14 mouse cellular contexts compared by ENCODE assay signal in the genomic region with DNA sequence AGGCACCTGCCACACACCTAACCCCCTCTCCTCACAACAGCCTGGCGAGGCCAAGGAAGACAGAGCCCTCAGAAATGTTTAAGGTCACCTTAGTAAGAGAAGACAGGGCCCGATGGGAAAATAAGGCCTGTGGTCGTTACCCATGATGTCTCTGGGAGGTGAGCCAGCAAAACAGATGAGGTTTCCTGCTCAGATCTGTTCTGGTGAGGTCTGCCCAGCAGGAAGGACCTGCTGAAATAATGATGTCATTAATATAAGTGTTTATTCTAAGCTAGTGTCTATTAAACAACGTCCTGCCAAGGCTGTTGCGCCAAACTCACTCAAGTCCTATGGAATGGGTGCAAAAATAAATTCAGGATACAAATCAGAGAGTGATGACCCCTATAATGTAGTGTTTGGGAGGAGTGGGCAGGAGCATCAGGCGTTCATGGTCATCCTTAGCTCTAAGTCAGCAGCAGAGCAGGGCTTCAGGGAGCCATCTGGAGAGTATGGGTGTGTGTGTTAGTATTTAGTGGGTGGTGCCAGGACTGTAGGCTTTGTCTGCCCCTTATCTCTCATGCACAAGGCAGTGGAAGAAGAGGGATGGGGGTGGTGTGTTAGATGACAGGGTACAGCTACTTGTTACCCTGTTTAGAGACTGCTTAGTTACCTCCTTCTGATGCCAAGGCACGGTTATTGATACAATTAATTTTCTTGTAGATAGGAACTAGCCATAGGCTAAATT. TPM values are rescaled to one million over a fixed set of nuclear protein-coding genes. Genes with fewer than 3 reads are reported as not detected.
DNase-seq lines count a peak whose midpoint lies in the region; ATAC-seq and TF ChIP-seq lines count a peak whose summit lies in the region.
"Had no signal": no experiment of that assay in that cellular context is flagged by ENCODE, and none has a peak within 500 bp of the region (broad histone marks: within the 10 kb centered on the region; RNA-seq: fewer than 3 reads in every experiment).

No protein-coding gene starts in this region.

- no peaks in the 10 kb centered on the region for H3K9me3 ChIP-seq in forebrain, embryonic 10.5 days
- H3K9me3 ChIP-seq in forebrain, embryonic 12.5 days, result no peaks in the 10 kb centered on the region
- no peaks in the 10 kb centered on the region for H3K9me3 ChIP-seq in lung, embryonic 15.5 days
- no peaks in the 10 kb centered on the region for H3K9me3 ChIP-seq in liver, embryonic 14.5 days (ENCODE audit: control insufficient read depth, low read length)
- no peaks in the 10 kb centered on the region for H3K9me3 ChIP-seq in stomach, embryonic 14.5 days (ENCODE audit: control insufficient read depth, low read depth, low read length)
- H3K9me3 ChIP-seq: hindbrain, embryonic 13.5 days; limb, embryonic 13.5 days had no signal

- TF ChIP-seq CTCF in liver, embryonic 14.5 days (IDR thresholded peaks at IDR 0.05; ENCODE audit: low read depth), result no peak

- H3K4me3 ChIP-seq in forebrain, embryonic 10.5 days, result no peak overlapping the region
- no peak overlapping the region for H3K4me3 ChIP-seq in forebrain, embryonic 12.5 days (replicated peaks)
- no peak overlapping the region for H3K4me3 ChIP-seq in lung, embryonic 15.5 days
- H3K4me3 ChIP-seq in liver, embryonic 14.5 days (ENCODE audit: insufficient read depth in 1 of 2, low read depth in 2 of 2, low read length in 2 of 2), result no peak overlapping the region
- no peak overlapping the region for H3K4me3 ChIP-seq in stomach, embryonic 14.5 days (ENCODE audit: low read depth, low read length)
- H3K4me3 ChIP-seq: hindbrain, embryonic 13.5 days; limb, embryonic 13.5 days had no signal

- no peak for ATAC-seq in forebrain, embryonic 12.5 days (ENCODE audit: low FRiP score)
- ATAC-seq in lung, embryonic 15.5 days (ENCODE audit: borderline replicate concordance, extremely low read depth, low FRiP score, low TSS enrichment), result peak; percentile 48; the same call in 1 of the 2 replicates
- peak; percentile 100 for ATAC-seq in liver, embryonic 14.5 days (ENCODE audit: insufficient read depth)
- ATAC-seq in stomach, embryonic 14.5 days (ENCODE audit: insufficient number of reproducible peaks, insufficient read depth, low FRiP score, low read depth), result peak; percentile 76; the same call in 1 of the 2 replicates
- ATAC-seq: forebrain, embryonic 16.5 days had no signal

- no peak overlapping the region for H3K4me2 ChIP-seq in forebrain, embryonic 12.5 days
- no peak overlapping the region for H3K4me2 ChIP-seq in lung, embryonic 15.5 days
- H3K4me2 ChIP-seq in liver, embryonic 14.5 days (ENCODE audit: low read depth), result peak overlapping the region; percentile 59
- no peak overlapping the region for H3K4me2 ChIP-seq in stomach, embryonic 14.5 days (replicated peaks; ENCODE audit: low read depth, low read length)
- H3K4me2 ChIP-seq: hindbrain, embryonic 13.5 days; limb, embryonic 13.5 days had no signal

- TF ChIP-seq EP300 in liver, embryonic 14.5 days (IDR thresholded peaks at IDR 0.05; ENCODE audit: low read depth), result peak; percentile 85

- no peaks in the 10 kb centered on the region for H3K27me3 ChIP-seq in forebrain, embryonic 10.5 days (ENCODE audit: poor library complexity, severe bottlenecking)
- H3K27me3 ChIP-seq in forebrain, embryonic 12.5 days, result peaks cover 4% of the 10 kb centered on the region; the same call in 1 of the 2 replicates
- H3K27me3 ChIP-seq in lung, embryonic 15.5 days, result no peaks in the 10 kb centered on the region
- no peaks in the 10 kb centered on the region for H3K27me3 ChIP-seq in liver, embryonic 14.5 days (ENCODE audit: control insufficient read depth, insufficient read depth, low read length)
- H3K27me3 ChIP-seq in stomach, embryonic 14.5 days (ENCODE audit: control insufficient read depth, insufficient read depth, low read length), result no peaks in the 10 kb centered on the region
- H3K27me3 ChIP-seq: hindbrain, embryonic 13.5 days; limb, embryonic 13.5 days; Patski had no signal

- no peaks in the 10 kb centered on the region for H3K4me1 ChIP-seq in forebrain, embryonic 10.5 days
- no peaks in the 10 kb centered on the region for H3K4me1 ChIP-seq in forebrain, embryonic 12.5 days
- peaks cover 28% of the 10 kb centered on the region for H3K4me1 ChIP-seq in lung, embryonic 15.5 days
- peaks cover 26 to 52% of the 10 kb centered on the region in 2 experiments for H3K4me1 ChIP-seq in liver, embryonic 14.5 days (replicated peaks; ENCODE audit: control insufficient read depth in 2 of 2, insufficient read depth in 2 of 2, low read length in 1 of 2)
- H3K4me1 ChIP-seq in stomach, embryonic 14.5 days (ENCODE audit: control insufficient read depth, insufficient read depth, low read length), result peaks cover 14% of the 10 kb centered on the region

- no peak overlapping the region for H3K9ac ChIP-seq in forebrain, embryonic 12.5 days
- no peak overlapping the region for H3K9ac ChIP-seq in lung, embryonic 15.5 days
- H3K9ac ChIP-seq in liver, embryonic 14.5 days (replicated peaks), result peak overlapping the region; percentile 58
- H3K9ac ChIP-seq in stomach, embryonic 14.5 days (replicated peaks; ENCODE audit: low read depth, low read length), result no peak overlapping the region
- H3K9ac ChIP-seq: hindbrain, embryonic 13.5 days; limb, embryonic 13.5 days had no signal

- WGBS in forebrain, embryonic 10.5 days, result 84% methylated on average over 7 of the region's 7 CpGs
- WGBS in forebrain, embryonic 12.5 days, result 87% methylated on average over 7 of the region's 7 CpGs
- 48% methylated on average over 7 of the region's 7 CpGs for WGBS in lung, embryonic 15.5 days
- WGBS in liver, embryonic 14.5 days (ENCODE audit: insufficient replicate concordance), result 39% methylated on average over 7 of the region's 7 CpGs
- WGBS in stomach, embryonic 14.5 days, result 57% methylated on average over 7 of the region's 7 CpGs

- H3K36me3 ChIP-seq in forebrain, embryonic 10.5 days (replicated peaks), result no peaks in the 10 kb centered on the region
- no peaks in the 10 kb centered on the region for H3K36me3 ChIP-seq in forebrain, embryonic 12.5 days (replicated peaks)
- H3K36me3 ChIP-seq in lung, embryonic 15.5 days, result no peaks in the 10 kb centered on the region
- H3K36me3 ChIP-seq in liver, embryonic 14.5 days (replicated peaks; ENCODE audit: control insufficient read depth, insufficient read depth, low read depth), result no peaks in the 10 kb centered on the region
- H3K36me3 ChIP-seq in stomach, embryonic 14.5 days (ENCODE audit: control insufficient read depth, insufficient read depth, low read length), result no peaks in the 10 kb centered on the region
- H3K36me3 ChIP-seq: hindbrain, embryonic 13.5 days; limb, embryonic 13.5 days had no signal

- DNase-seq in forebrain, embryonic 10.5 days (ENCODE audit: extremely low spot score, low spot score), result no peak
- no peak for DNase-seq in lung, postnatal 25 days (ENCODE audit: low spot score)
- DNase-seq in liver, embryonic 14.5 days (ENCODE audit: low read depth in 3 of 3, low spot score in 3 of 3), result peak; percentile 81 to 84 (median 83)
- no peak for DNase-seq in kidney, adult 11 months
- DNase-seq in frontal cortex, postnatal 14 days (ENCODE audit: low spot score in 2 of 2), result no peak
- DNase-seq: adrenal gland, postnatal 36 days; kidney, postnatal 36 days had no signal

- H3K27ac ChIP-seq in forebrain, embryonic 10.5 days, result peak overlapping the region; percentile 69
- no peak overlapping the region for H3K27ac ChIP-seq in forebrain, embryonic 12.5 days
- 0 out of 2 replicates have a peak overlapping the region, but pooled peaks have one; percentile 29 for H3K27ac ChIP-seq in lung, embryonic 15.5 days
- peak overlapping the region; percentile 90 for H3K27ac ChIP-seq in liver, embryonic 14.5 days
- H3K27ac ChIP-seq in stomach, embryonic 14.5 days (ENCODE audit: low read length), result no peak overlapping the region
- H3K27ac ChIP-seq: hindbrain, embryonic 13.5 days; limb, embryonic 13.5 days had no signal

RNA-seq across cellular contexts. Expression of gene Acer3, which starts 8.8 kb away (rescaled TPM):
- 22.3 and 22.4 TPM in 2 replicates for polyA plus RNA-seq in forebrain, embryonic 10.5 days (2016; fragmentation: Nextera tagmentation; extraction: Ambion mirVana)
- polyA plus RNA-seq in forebrain, embryonic 12.5 days (2016; fragmentation: Nextera tagmentation; extraction: Ambion mirVana), result 10.6 and 11.7 TPM in 2 replicates
- 26.0 and 28.3 TPM in 2 replicates for polyA plus RNA-seq in lung, embryonic 15.5 days (2015; fragmentation: Nextera tagmentation; extraction: Ambion mirVana)
- 7.5 and 13.8 TPM in 2 replicates for polyA plus RNA-seq in liver, embryonic 14.5 days (2012; rRNA removed)
- 24.0 and 26.5 TPM in 2 replicates for polyA plus RNA-seq in liver, embryonic 14.5 days (2014; fragmentation: Nextera tagmentation; extraction: Ambion mirVana)
- 22.9 and 25.6 TPM in 2 replicates for polyA plus RNA-seq in stomach, embryonic 14.5 days (2014; fragmentation: Nextera tagmentation; extraction: Ambion mirVana)

RNA-seq across cellular contexts. Expression of gene Tsku, which starts 31.3 kb away (rescaled TPM):
- polyA plus RNA-seq in forebrain, embryonic 10.5 days (2016; fragmentation: Nextera tagmentation; extraction: Ambion mirVana), result 8.7 and 9.3 TPM in 2 replicates
- polyA plus RNA-seq in forebrain, embryonic 12.5 days (2016; fragmentation: Nextera tagmentation; extraction: Ambion mirVana), result 6.5 and 7.7 TPM in 2 replicates
- 9.0 and 9.1 TPM in 2 replicates for polyA plus RNA-seq in lung, embryonic 15.5 days (2015; fragmentation: Nextera tagmentation; extraction: Ambion mirVana)
- 1.9 and 2.1 TPM in 2 replicates for polyA plus RNA-seq in liver, embryonic 14.5 days (2012; rRNA removed)
- 1.7 and 1.9 TPM in 2 replicates for polyA plus RNA-seq in liver, embryonic 14.5 days (2014; fragmentation: Nextera tagmentation; extraction: Ambion mirVana)
- 18.4 and 19.1 TPM in 2 replicates for polyA plus RNA-seq in stomach, embryonic 14.5 days (2014; fragmentation: Nextera tagmentation; extraction: Ambion mirVana)

Comparison
In these comparisons a context has a peak if more than half of its experiments do, and no peak if none do; other contexts are left out.
1. H3K27ac ChIP-seq: peak in forebrain, embryonic 10.5 days (single experiment), lung, embryonic 15.5 days (single experiment) and liver, embryonic 14.5 days (single experiment); none in forebrain, embryonic 12.5 days (single experiment) and stomach, embryonic 14.5 days (single experiment).
2. DNase-seq: peak in liver, embryonic 14.5 days (3 of 3); none in forebrain, embryonic 10.5 days (single experiment), lung, postnatal 25 days (single experiment), kidney, adult 11 months (single experiment) and frontal cortex, postnatal 14 days (0 of 2).